Comparison of ENCODE assay signal across 9 mouse cellular contexts in the genomic region with DNA sequence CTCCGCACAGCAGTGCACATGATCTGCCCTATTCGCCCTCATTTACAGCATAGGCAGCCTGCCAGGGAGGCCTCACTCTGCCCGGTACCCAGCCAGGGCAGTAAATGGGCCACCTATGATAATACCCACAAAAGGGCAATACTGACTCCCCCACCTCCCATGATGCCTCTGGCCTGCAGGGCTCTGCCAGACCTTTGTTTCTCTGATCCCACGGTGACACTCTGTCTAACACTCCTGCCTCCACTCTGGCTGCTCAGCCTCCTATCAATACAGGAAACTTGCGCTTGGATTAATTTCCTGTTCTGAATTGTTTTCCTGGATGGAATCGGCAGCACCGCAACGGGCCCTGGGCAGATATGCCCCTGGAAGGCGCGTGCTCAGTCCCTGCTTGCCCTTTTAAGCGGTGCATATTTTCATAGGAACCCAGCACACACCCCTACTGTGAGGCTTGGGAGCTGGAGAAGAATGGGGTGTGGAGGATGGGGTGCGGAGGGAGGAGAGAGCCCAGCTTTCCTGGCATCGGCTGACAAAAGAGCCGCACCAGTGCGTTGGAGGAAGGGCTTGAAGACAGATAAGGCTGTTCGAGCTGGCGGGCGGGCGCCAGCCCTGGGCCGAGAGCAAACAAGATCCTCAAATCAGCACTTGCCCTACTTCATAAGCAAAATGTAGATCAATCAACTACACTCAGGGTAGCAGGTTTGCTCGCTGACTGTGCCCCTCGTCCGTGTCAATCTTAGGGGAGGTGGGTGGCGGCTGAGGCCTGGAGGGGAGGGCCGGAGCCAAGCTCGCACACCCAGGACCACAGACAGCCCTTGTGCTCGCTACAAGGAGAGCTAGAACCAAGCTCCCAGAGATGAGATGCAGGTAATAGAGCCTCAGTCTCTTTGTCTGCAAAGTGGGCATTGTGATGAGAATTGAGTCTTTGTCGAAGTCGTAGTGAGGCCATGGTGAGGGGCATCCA. TPM values are rescaled to one million over a fixed set of nuclear protein-coding genes. Genes with fewer than 3 reads are reported as not detected.
A peak's percentile ranks its signal among the peaks of the same experiment; 100 is the strongest.
DNase-seq lines count a peak whose midpoint lies in the region; ATAC-seq lines count a peak whose summit lies in the region.
"Had no signal": no experiment of that assay in that cellular context is flagged by ENCODE, and none has a peak within 500 bp of the region (broad histone marks: within the 10 kb centered on the region; RNA-seq: fewer than 3 reads in every experiment).

No protein-coding gene starts in this region.

- no peak for DNase-seq in kidney, postnatal 10 days
- DNase-seq in limb, embryonic 10.5 days (ENCODE audit: low spot score): no peak
- DNase-seq in telencephalon, adult 2 months (ENCODE audit: low read depth, low spot score): peak; percentile 28
- DNase-seq in gastrocnemius, adult 18-20 months (ENCODE audit: low spot score): no peak
- no peak for DNase-seq in thymus, postnatal 0 days (ENCODE audit: low spot score)

- WGBS in kidney, embryonic 16.5 days: 58% methylated on average over 29 of the region's 29 CpGs
- 26% methylated on average over 29 of the region's 29 CpGs for WGBS in heart, embryonic 13.5 days
- 62% methylated on average over 29 of the region's 29 CpGs for WGBS in limb, embryonic 10.5 days
- WGBS in midbrain, embryonic 13.5 days: 43% methylated on average over 29 of the region's 29 CpGs

- H3K4me1 ChIP-seq in kidney, embryonic 16.5 days (ENCODE audit: insufficient read depth, low read length): peaks cover 10% of the 10 kb centered on the region; the same call in 1 of the 2 replicates
- H3K4me1 ChIP-seq in heart, embryonic 13.5 days: peaks cover 14% of the 10 kb centered on the region
- peaks cover 30% of the 10 kb centered on the region for H3K4me1 ChIP-seq in limb, embryonic 10.5 days
- peaks cover 30% of the 10 kb centered on the region for H3K4me1 ChIP-seq in midbrain, embryonic 13.5 days (replicated peaks)

- H3K4me2 ChIP-seq in kidney, embryonic 16.5 days (replicated peaks; ENCODE audit: low read depth, low read length): no peak overlapping the region
- H3K4me2 ChIP-seq in heart, embryonic 13.5 days: peak overlapping the region; percentile 61
- H3K4me2 ChIP-seq in midbrain, embryonic 13.5 days (replicated peaks): no peak overlapping the region

- no peaks in the 10 kb centered on the region for H3K27me3 ChIP-seq in kidney, embryonic 16.5 days (ENCODE audit: insufficient read depth, low read length)
- H3K27me3 ChIP-seq in heart, embryonic 13.5 days (replicated peaks): peaks cover 24% of the 10 kb centered on the region
- 0 out of 2 replicates have a peak, but pooled peaks cover 10% of the 10 kb centered on the region for H3K27me3 ChIP-seq in limb, embryonic 10.5 days (ENCODE audit: low read depth, poor library complexity, severe bottlenecking)
- no peaks in the 10 kb centered on the region for H3K27me3 ChIP-seq in midbrain, embryonic 13.5 days

- H3K36me3 ChIP-seq in kidney, embryonic 16.5 days (ENCODE audit: insufficient read depth, low read length): no peaks in the 10 kb centered on the region
- no peaks in the 10 kb centered on the region for H3K36me3 ChIP-seq in heart, embryonic 13.5 days
- no peaks in the 10 kb centered on the region for H3K36me3 ChIP-seq in limb, embryonic 10.5 days
- H3K36me3 ChIP-seq in midbrain, embryonic 13.5 days: no peaks in the 10 kb centered on the region

- no peaks in the 10 kb centered on the region for H3K9me3 ChIP-seq in kidney, embryonic 16.5 days (ENCODE audit: low read length)
- no peaks in the 10 kb centered on the region for H3K9me3 ChIP-seq in heart, embryonic 13.5 days
- no peaks in the 10 kb centered on the region for H3K9me3 ChIP-seq in limb, embryonic 10.5 days (replicated peaks)
- H3K9me3 ChIP-seq in midbrain, embryonic 13.5 days: no peaks in the 10 kb centered on the region

- H3K9ac ChIP-seq in kidney, embryonic 16.5 days (replicated peaks; ENCODE audit: low read length): peak overlapping the region; percentile 29; the same call in 1 of the 2 replicates
- peak overlapping the region; percentile 65 for H3K9ac ChIP-seq in heart, embryonic 13.5 days
- peak overlapping the region; percentile 52 for H3K9ac ChIP-seq in midbrain, embryonic 13.5 days (replicated peaks)

- no peak for ATAC-seq in kidney, embryonic 16.5 days (ENCODE audit: low FRiP score, low TSS enrichment)
- ATAC-seq in heart, embryonic 13.5 days (ENCODE audit: extremely low read depth, insufficient number of reproducible peaks, low FRiP score, low TSS enrichment): peak; percentile 31
- ATAC-seq in midbrain, embryonic 13.5 days: peak; percentile 72

- no peak overlapping the region for H3K27ac ChIP-seq in kidney, embryonic 16.5 days (ENCODE audit: low read length)
- H3K27ac ChIP-seq in heart, embryonic 13.5 days (replicated peaks): peak overlapping the region; percentile 56
- peak overlapping the region; percentile 62; the same call in 1 of the 2 replicates for H3K27ac ChIP-seq in limb, embryonic 10.5 days
- peak overlapping the region; percentile 83 for H3K27ac ChIP-seq in midbrain, embryonic 13.5 days
- H3K27ac ChIP-seq: macrophage had no signal

- no peak overlapping the region for H3K4me3 ChIP-seq in kidney, embryonic 16.5 days (ENCODE audit: low read length)
- H3K4me3 ChIP-seq in heart, embryonic 13.5 days: peak overlapping the region; percentile 30
- H3K4me3 ChIP-seq in limb, embryonic 10.5 days: 0 out of 2 replicates have a peak overlapping the region, but pooled peaks have one; percentile 4
- H3K4me3 ChIP-seq in midbrain, embryonic 13.5 days (replicated peaks): no peak overlapping the region

RNA-seq across cellular contexts. Expression of a gene that starts 40.8 kb away (rescaled TPM):
- polyA plus RNA-seq in kidney, embryonic 16.5 days (2015; fragmentation: Nextera tagmentation; extraction: Ambion mirVana): 0.91 and 1.2 TPM in 2 replicates
- 0.03 and 0.08 TPM in 2 replicates for polyA plus RNA-seq in heart, embryonic 13.5 days (2015; fragmentation: Nextera tagmentation; extraction: Ambion mirVana)
- 0.06 and 0.35 TPM in 2 replicates for polyA plus RNA-seq in limb, embryonic 10.5 days (2016; fragmentation: Nextera tagmentation; extraction: Ambion mirVana)
- 5.8 and 6.1 TPM in 2 replicates for polyA plus RNA-seq in midbrain, embryonic 13.5 days (2015; fragmentation: Nextera tagmentation; extraction: Ambion mirVana)
- under 1 TPM in 1 of 2 experiments, not detected in 1; 0.07 TPM for total RNA-seq in gastrocnemius, adult 18-20 months (2021)
- 0.69 and 0.78 TPM in 2 replicates for polyA plus RNA-seq in thymus, postnatal 0 days (2015; fragmentation: Nextera tagmentation; extraction: Ambion mirVana)
- polyA plus RNA-seq: macrophage had no signal

Comparison
In these comparisons a context has a peak if more than half of its experiments do, and no peak if none do; other contexts are left out.
1. H3K4me3 ChIP-seq: peak in heart, embryonic 13.5 days (single experiment) and limb, embryonic 10.5 days (single experiment); none in kidney, embryonic 16.5 days (single experiment) and midbrain, embryonic 13.5 days (single experiment).
2. Peak in every context shown above with its lines, with median percentiles within 50 percentile points of each other: H3K9ac ChIP-seq.